ENCODE assay signal across 26 mouse cellular contexts in genomic region chr3:157634431-157634830, GRCm38 (mm10).
A peak's percentile ranks its signal among the peaks of the same experiment; 100 is the strongest.
DNase-seq lines count a peak whose midpoint lies in the region; ATAC-seq lines count a peak whose summit lies in the region.
"Had no signal": no experiment of that assay in that cellular context is flagged by ENCODE, and none has a peak within 500 bp of the region (broad histone marks: within the 10 kb centered on the region; RNA-seq: fewer than 3 reads in every experiment).

No protein-coding gene starts in this region.

- DNase-seq in spleen, postnatal 36 days (ENCODE audit: low spot score in 2 of 2): peak; percentile 14 to 27
- DNase-seq in spleen, postnatal 14 days (ENCODE audit: low spot score in 2 of 2): no peak
- DNase-seq in embryo, embryonic 11 days: no peak
- no peak for DNase-seq in frontal cortex, postnatal 36 days (ENCODE audit: low spot score in 2 of 2)
- no peak for DNase-seq in gastrocnemius, postnatal 25 days
- DNase-seq: adrenal gland, postnatal 10 days; cerebellum, adult 11 months; cerebellum, postnatal 10 days; gastrocnemius, adult 2 months; heart, postnatal 36 days; kidney, adult 9 months; kidney, postnatal 14 days; layer of hippocampus, adult 9-11 months; liver; lung, adult 2 months; lung, postnatal 10 days; retina, postnatal 1 day; right cerebral cortex, postnatal 14 days; thymus, adult 18-20 months; thymus, postnatal 36 days had no signal

- peak; percentile 64 for ATAC-seq in granulocyte monocyte progenitor cell, adult 5-6 weeks (replicated peaks; ENCODE audit: poor library complexity, severe bottlenecking)
- ATAC-seq in megakaryocyte progenitor cell, adult 5-6 weeks (replicated peaks; ENCODE audit: poor library complexity): peak; percentile 54
- ATAC-seq: CD4-positive, CD25-positive, alpha-beta regulatory T cell, adult 4 months; forebrain, embryonic 13.5 days; intestine, embryonic 16.5 days; midbrain, embryonic 13.5 days had no signal

Comparison
In these comparisons a context has a peak if more than half of its experiments do, and no peak if none do; other contexts are left out.
1. DNase-seq: peak in spleen, postnatal 36 days (2 of 2); none in spleen, postnatal 14 days (0 of 2), embryo, embryonic 11 days (single experiment), frontal cortex, postnatal 36 days (0 of 2) and gastrocnemius, postnatal 25 days (single experiment).